Mouse (Mus musculus) bone marrow, adult 2 months (tissue): ENCODE measurements at regions not wholly inside any gene's neighbourhood (a gene's known extent, or its start where the extent isn't known, plus 50 kb on each side); places are given as distances from the start of the nearest gene placed in this dataset.

Source experiments
- CTCF ChIP-seq: fragments of 200-500 bp; IDR thresholded peaks from 2 replicates; pipeline ENCODE4 v1.5.1; 2011; ENCODE audit warnings: low read length, control low read depth; ENCODE audit not compliant: control insufficient read depth, insufficient read depth
- POLR2A ChIP-seq: fragments of 200-500 bp; IDR thresholded peaks from 2 replicates; pipeline ENCODE4 v1.6.1; 2011; ENCODE audit warnings: low read depth, mild to moderate bottlenecking, control low read depth, low read length, borderline replicate concordance; ENCODE audit not compliant: control insufficient read depth

GRCm38 (mm10) chr13:5603905-5604596 lies 257.2 kb upstream of the Klf6 start:
- TF ChIP-seq CTCF (no peak), POLR2A (no peak)
